Mouse (Mus musculus): ENCODE data around the gene Lypd6. TPM values are rescaled to one million over a fixed set of nuclear protein-coding genes. Genes with fewer than 3 reads are reported as not detected.

The Lypd6 gene
- under 1 TPM; 0.26 to 0.74 TPM for total RNA-seq (2021)
- long read RNA-seq, experiment 1 = 0 reads
- long read RNA-seq, experiment 2 = 0 reads

GRCm38 (mm10) chr2:50066246-50066967, at the start of gene Lypd6:
Gene Lypd6, plus strand, starts transcription at chr2:50066429.
- DNase-seq = peak; percentile 5 to 58

GRCm38 (mm10) chr2:50019477-50019876, 46.8 kb upstream of the Lypd6 start:
- DNase-seq = no peak

DNA sequence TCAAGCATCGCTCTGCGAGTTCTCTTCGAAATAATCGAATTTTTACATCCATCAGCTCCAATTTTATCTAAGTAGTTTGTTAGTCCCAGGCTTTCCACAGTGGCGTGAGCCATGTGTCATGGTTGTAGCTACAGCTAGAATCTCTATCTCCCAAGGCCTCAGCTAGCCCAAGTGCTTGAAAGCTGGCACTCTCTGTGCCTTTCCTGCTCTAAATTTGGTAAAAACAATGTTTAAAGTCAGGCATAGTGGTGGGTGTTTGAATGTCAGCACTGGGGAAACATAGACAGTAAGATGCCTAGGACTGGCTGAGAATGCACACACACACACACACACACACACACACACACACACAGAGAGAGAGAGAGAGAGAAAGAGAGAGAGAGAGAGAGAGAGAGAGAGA, 40.7 kb upstream of the Lypd6 start:
- DNase-seq = no peak

DNA sequence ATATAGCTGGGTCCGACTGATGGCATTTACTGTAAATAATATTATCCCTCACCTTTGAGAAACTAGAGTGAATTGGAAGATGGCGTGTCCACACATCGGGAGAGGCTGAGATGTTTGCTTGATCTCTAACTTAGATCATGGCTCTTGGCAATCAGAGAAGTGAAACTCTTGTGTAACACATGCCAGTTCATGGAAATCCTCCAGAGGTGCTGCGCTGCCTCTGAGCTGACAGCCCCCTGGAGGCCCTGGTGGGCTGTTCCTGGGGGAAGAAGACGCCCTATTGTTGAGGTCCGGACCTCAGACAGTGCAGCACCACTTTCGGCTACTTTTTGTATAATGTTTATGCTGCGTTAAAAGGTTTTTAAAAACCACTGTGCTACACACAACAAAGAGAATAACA, 37.3 kb upstream of the Lypd6 start:
- no peak for DNase-seq

DNA sequence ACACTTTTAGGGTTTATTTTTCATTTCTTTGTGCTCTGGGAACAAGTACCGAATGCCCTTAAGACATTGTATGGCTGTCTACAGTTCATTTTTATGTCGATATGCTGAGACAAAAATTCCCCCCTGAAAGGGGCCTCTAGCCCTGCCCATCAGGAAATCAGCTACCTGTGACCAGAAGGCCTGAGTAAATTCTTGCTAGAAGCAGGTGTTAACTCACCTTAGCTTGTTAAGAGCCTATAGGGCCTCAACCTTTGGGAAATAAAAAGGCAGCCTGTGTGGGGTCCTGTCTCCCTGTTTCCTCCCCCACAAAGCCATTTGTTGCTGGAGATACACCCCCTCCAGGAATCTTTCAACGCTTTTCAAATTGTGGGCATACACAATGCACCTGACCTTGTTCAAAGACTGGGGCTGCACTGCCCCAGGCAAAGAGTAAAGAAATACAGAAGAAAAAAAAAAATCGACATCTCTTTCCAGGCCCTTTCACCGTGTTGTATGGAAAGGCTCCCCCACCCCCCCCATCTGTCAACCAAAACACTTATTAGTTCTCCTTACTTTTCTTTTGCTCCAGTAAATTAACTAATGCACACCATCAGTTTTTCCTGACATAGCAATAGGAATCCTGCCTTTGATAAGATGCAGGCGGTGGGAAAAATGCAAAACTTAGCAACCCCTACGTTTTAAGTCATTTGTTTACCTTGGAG, 21.9 kb upstream of the Lypd6 start:
- DNase-seq = no peak

- DNase-seq = no peak
These were observed 21.3 kb upstream of the Lypd6 start for GRCm38 (mm10) chr2:50044871-50045470.

DNA sequence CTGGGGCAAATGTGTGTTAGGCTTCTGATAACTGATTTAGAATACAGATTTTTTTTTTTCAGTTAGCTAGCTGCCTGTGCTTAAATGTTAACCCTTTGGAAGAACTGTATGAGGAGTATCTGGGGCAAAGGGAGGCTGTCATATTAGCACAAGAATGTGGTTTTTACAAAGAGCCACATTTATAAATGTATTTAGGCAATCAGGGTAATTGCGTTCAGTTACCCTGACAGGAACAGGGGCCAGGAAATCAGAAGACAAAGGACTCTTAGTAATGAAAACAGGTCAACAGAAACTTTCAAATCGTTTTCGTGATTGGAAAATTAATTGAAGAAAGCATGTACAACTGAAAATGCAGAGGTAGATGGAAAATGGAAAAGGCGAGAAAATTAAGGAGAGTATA, 20.4 kb upstream of the Lypd6 start:
- DNase-seq = no peak

DNA sequence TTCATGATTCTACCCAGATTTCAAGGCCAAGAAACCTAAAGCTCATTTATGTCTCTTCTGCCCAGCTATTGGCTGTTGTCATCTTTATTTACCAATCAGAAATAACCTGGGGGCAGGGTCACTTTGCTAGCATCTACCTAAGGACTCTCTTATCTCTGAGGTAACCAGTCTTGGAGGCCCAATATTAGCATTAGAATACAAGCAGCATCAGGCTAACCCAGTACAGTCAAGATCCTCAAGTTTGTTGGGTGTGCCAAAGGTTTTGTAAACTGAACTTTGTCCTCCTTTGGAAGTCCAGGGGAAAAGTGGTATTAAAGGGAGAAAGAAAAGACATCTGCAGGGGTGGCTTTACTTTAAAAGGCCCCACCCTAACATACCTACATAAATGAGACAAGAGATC, 17.8 kb upstream of the Lypd6 start:
- DNase-seq = no peak

DNA sequence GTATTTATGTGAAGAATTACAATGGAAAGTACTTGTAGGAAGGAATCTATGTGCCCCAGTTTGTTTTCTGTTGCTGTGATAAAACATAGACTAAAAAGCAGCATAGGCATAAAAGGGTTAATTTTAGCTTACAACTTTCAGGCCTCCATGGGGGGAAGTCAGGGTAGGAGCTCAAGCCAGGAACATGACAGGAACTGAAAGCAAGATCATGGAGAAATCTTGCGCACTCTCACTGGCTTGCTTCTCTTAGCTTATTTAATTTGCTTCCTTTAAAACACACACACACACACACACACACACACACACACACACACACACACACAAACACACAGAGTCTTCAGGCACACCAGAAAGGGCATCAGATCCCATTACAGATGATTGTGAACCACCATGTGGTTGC, 12.3 kb upstream of the Lypd6 start:
- DNase-seq = no peak

GRCm38 (mm10) chr2:50065902-50066245, 355 bp upstream of the Lypd6 start:
- peak in 1 of 2 experiments; percentile 42 for DNase-seq

- no peak for DNase-seq
These were observed 713 bp downstream of the Lypd6 start for GRCm38 (mm10) chr2:50066968-50067315.

DNA sequence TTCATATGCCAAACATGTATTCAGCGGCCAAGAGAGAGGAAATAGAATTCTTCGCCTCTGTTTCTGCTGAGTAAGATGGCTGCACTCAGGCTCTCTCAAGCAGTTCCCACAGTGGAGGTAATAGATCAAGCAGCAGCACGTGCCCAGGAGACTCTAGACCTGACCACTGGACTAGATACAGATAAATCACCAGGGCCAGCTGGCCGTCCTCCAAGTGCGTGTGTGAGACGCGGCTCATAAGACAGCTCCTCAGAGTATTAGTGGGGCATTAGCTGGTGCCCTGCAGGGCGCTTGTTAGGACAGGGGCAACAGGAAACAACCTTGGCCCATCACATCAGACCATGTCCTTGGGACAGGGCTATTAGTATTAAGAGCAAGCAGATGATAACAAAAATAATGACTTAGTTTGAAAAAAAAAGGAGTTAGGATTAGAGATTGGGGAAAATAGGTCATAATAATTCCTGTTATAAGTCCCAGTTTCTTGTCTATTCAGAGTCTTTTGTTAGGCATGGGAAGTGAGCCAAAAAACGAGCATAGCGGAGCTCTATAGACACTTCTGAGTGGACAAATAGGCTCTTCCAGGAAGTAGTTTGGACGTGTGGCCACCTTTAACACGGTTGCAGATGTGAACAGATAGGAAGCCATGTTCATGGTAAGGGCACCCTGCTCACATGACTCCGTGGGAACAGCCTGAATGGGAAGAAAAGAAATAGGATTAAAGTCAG, 3.5 kb downstream of the Lypd6 start:
- DNase-seq = no peak

- DNase-seq = no peak
These were observed 5.9 kb downstream of the Lypd6 start for GRCm38 (mm10) chr2:50072158-50072557.

GRCm38 (mm10) chr2:50084746-50085145, 18.5 kb downstream of the Lypd6 start:
- no peak for DNase-seq

GRCm38 (mm10) chr2:50087761-50088160, 21.5 kb downstream of the Lypd6 start:
- DNase-seq = no peak

DNA sequence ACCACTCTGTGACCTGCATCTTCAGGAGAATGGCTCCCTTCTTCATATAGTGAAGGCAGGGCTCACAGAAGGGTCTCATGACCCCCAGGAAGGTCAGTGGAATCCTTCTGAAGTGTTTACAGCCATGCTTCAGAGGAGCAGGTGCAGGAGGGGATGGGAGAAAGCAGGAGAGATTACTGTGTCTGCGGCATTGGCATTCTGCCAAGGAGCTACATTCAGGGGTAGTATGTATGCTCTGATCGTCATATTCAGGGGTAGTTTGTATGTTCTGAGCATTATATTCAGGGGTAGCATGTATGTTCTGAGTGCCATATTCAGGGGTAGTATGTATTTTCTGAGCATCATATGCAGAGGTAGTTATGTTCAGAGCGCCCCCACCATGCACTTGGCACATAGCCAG, 30.1 kb downstream of the Lypd6 start:
- no peak for DNase-seq

- DNase-seq = no peak
These were observed 34.3 kb downstream of the Lypd6 start for GRCm38 (mm10) chr2:50100364-50101151.

- no peak for DNase-seq
These were observed 34.9 kb downstream of the Lypd6 start for GRCm38 (mm10) chr2:50101152-50101450.

GRCm38 (mm10) chr2:50103850-50104503, 37.7 kb downstream of the Lypd6 start:
- DNase-seq = no peak

- DNase-seq = no peak
These were observed 39.4 kb downstream of the Lypd6 start for GRCm38 (mm10) chr2:50105590-50105989.

DNA sequence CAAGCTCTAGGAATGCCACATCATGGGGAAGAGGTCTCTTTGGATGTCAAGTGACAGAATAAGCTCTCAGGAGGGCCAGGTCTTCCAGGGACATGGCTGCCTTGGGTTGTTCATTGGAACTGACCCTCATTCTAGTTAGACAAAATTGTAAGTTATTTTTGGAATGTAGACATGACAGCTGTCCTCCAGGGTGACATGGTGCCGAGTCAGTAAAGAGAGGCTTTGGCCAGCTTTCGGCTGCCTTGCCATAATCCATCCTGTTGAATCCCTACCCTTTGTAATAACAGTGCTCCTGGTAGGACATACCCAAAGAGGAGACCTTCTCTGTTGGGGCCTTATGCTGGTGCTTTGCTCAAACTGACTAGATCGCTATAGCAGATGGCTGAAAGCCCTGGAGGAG, 39.8 kb downstream of the Lypd6 start:
- DNase-seq = no peak

- no peak for DNase-seq
These were observed 40.6 kb downstream of the Lypd6 start for GRCm38 (mm10) chr2:50106879-50107278.
